Mouse (Mus musculus): ENCODE measurements around the gene Card10. TPM values are rescaled to one million over a fixed set of nuclear protein-coding genes. Genes with fewer than 3 reads are reported as not detected.

Gene Card10
- polyA plus RNA-seq, 1 experiment from 2014 or later: 10.6 TPM

DNA sequence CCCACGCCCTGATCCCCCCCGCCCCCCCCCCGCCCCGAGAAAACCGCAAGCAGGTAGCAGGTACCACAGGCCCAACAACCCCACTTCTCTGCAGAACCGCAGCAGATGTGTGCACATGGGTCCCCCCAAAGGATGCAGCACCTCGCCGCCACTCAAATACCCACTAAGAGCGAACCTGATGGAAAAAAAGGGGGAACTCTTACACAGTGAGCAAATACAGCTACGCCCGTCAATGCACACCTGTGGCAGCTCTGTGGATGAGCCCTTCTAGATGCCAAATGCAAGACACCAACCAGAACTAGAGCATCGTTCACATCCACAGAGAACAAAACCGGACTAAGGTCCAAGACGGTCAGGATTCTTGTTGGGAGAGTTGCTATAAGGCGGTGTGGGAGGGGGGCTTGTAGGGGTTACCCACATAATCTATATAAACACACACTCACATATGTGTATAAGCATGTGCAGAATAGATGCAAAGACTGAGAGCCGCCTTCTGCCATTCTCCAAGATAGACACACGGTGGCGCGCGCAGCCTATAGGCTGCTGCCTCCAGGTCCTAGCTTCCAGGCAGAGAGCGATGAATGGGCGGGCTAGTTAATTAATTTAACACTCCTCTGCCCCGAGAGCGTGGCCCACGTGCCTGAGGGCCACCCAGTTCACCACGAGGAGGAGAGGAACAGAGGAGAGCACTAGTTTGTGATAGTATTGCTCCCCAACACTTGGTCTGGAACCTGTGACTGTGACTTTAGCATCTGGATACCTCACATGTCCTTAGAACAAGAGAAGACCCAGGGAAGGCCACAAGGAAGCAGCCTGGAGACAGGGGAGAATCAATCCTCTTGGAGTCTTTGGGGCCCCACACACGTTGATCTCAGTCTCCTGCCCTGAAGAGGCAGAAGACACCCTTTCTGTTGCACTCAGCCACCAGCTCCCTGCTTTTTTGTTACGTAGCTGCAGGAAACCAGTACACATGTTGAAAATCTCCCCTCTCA, 23.7 kb upstream of the Card10 start:
- peaks cover 13% of the 10 kb centered on the region for H3K4me1 ChIP-seq (ENCODE audit: insufficient read depth, low read length)

DNA sequence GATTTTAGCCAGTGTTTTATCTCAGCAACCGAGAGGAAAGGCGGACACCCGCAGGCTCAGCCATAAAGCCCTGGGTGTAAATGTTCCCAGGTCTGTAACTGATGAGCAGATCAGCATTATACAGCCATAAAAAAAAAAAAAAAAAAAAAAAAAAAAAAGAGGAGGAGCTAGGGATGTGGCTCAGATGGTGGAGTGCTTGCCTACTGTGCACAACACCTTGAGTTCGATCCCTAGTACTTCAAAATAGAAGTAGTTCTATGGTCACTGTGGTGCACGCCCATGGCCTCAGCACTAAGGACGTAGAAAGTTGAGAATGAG, 13.2 kb upstream of the Card10 start:
- H3K36me3 ChIP-seq (ENCODE audit: insufficient read depth, low read length): no peaks in the 10 kb centered on the region
- H3K27me3 ChIP-seq (ENCODE audit: insufficient read depth, low read length): no peaks in the 10 kb centered on the region
- no peaks in the 10 kb centered on the region for H3K9me3 ChIP-seq (ENCODE audit: low read length)
- peaks cover 6% of the 10 kb centered on the region; the same call in 1 of the 2 replicates for H3K4me1 ChIP-seq (ENCODE audit: insufficient read depth, low read length)
- WGBS: 59% methylated on average over 6 of the region's 6 CpGs
- H3K4me2 ChIP-seq (replicated peaks; ENCODE audit: low read depth, low read length): no peak overlapping the region
- H3K4me3 ChIP-seq (ENCODE audit: low read length): no peak overlapping the region
- H3K9ac ChIP-seq (replicated peaks; ENCODE audit: low read length): no peak overlapping the region
- no peak for ATAC-seq (ENCODE audit: low FRiP score, low TSS enrichment)
- no peak overlapping the region for H3K27ac ChIP-seq (ENCODE audit: low read length)

More for the DNA sequence above, 23.7 kb upstream of the Card10 start:
- peak; percentile 64 for ATAC-seq (ENCODE audit: low FRiP score, low TSS enrichment)
- Histone ChIP-seq H3K9ac (replicated peaks; ENCODE audit: low read length) (no peak overlapping the region), H3K27ac (ENCODE audit: low read length) (no peak overlapping the region), H3K9me3 (ENCODE audit: low read length) (no peaks in the 10 kb centered on the region), H3K27me3 (ENCODE audit: insufficient read depth, low read length) (peaks cover 10% of the 10 kb centered on the region), H3K4me3 (ENCODE audit: low read length) (no peak overlapping the region), H3K36me3 (ENCODE audit: insufficient read depth, low read length) (no peaks in the 10 kb centered on the region), H3K4me2 (replicated peaks; ENCODE audit: low read depth, low read length) (no peak overlapping the region)
- 23% methylated on average over 28 of the region's 28 CpGs for WGBS

DNA sequence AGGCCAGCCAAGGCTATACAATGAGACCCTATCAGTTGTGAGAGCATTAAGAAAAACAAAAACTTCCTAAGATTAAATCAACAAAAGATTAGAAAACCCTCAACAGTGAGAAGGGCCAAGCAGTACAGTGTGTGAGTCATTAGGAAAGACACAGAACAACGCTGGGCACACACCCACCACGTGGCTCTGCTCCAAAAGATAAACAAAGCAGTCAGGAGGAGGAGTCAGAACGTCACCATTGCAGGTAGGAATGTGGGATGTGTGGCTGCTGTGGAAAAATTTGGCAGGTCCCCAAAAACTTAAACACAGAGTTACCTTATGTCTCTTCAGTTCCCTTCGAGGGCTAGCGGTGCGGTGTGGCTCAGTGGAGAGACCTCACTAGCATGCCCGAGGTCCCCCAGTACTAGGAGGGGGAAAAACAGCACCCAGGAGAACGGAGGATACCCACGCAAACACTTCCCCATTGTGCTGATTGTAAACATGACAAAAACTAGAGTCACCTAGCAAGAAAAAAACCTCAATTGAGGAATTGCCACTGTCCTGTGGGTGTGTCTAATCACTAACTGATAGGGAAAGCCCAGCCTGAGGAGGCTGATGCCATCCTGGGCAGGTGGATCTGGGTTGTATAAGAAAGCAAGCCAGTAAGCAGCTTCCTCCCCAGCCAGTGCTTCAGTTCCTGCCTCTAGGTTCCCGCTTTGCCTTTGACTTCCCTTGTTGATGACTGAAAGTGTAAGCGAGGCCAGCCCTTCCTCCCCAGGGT, 12.7 kb upstream of the Card10 start:
- Histone ChIP-seq H3K9ac (replicated peaks; ENCODE audit: low read length) (no peak overlapping the region), H3K27ac (ENCODE audit: low read length) (no peak overlapping the region), H3K27me3 (ENCODE audit: insufficient read depth, low read length) (no peaks in the 10 kb centered on the region), H3K9me3 (ENCODE audit: low read length) (no peaks in the 10 kb centered on the region), H3K36me3 (ENCODE audit: insufficient read depth, low read length) (no peaks in the 10 kb centered on the region), H3K4me2 (replicated peaks; ENCODE audit: low read depth, low read length) (no peak overlapping the region), H3K4me3 (ENCODE audit: low read length) (no peak overlapping the region), H3K4me1 (ENCODE audit: insufficient read depth, low read length) (peaks cover 6% of the 10 kb centered on the region; the same call in 1 of the 2 replicates)
- ATAC-seq (ENCODE audit: low FRiP score, low TSS enrichment): 0 out of 2 replicates have a peak, but pooled peaks have one; percentile 39
- 50% methylated on average over 11 of the region's 11 CpGs for WGBS

DNA sequence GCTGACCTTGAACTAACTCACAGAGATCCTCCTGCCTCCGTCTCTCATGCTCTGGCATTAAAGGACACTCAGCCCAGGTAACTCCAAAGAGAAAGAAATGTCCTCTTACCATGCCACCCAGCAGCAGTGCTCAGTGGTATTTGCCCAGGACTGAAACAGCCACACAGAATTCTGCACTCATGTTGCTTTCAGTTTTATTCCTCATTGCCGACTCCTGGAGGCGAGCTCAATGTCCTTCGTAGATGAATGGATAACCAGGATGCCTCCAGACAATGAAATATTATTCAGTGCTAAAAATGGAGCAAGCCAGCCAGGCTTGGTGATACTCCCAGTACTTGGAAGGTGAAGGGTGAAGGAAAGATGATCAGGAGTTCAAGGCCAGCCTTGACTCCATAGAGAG, 10.8 kb upstream of the Card10 start:
- H3K4me1 ChIP-seq (ENCODE audit: insufficient read depth, low read length): peaks cover 13% of the 10 kb centered on the region; the same call in 1 of the 2 replicates
- H3K4me3 ChIP-seq (ENCODE audit: low read length): no peak overlapping the region
- WGBS: 84% methylated on average over 4 of the region's 4 CpGs
- no peaks in the 10 kb centered on the region for H3K27me3 ChIP-seq (ENCODE audit: insufficient read depth, low read length)
- no peaks in the 10 kb centered on the region for H3K9me3 ChIP-seq (ENCODE audit: low read length)
- no peak for ATAC-seq (ENCODE audit: low FRiP score, low TSS enrichment)
- H3K36me3 ChIP-seq (ENCODE audit: insufficient read depth, low read length): no peaks in the 10 kb centered on the region
- no peak overlapping the region for H3K27ac ChIP-seq (ENCODE audit: low read length)
- no peak overlapping the region for H3K9ac ChIP-seq (replicated peaks; ENCODE audit: low read length)
- no peak overlapping the region for H3K4me2 ChIP-seq (replicated peaks; ENCODE audit: low read depth, low read length)

DNA sequence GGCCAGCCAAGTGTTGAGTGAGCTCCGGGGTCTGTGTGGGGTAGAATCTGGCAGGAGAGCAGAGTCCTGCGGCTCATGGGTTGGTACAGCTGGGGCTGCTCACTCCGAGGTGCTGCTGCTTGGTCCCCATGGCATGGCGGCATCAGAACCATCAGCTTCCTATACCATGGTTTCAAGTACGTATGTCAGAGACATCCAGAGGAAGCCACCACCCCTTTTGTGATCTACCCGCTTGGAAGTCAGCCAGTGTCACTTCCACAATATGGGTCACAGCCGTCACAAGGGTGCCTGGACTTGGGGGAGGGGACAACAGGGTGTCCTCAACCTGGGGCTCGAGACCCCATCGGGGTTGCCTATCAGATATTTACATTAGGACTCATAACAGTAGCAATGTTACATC, 7.3 kb upstream of the Card10 start:
- WGBS: 72% methylated on average over 9 of the region's 9 CpGs

DNA sequence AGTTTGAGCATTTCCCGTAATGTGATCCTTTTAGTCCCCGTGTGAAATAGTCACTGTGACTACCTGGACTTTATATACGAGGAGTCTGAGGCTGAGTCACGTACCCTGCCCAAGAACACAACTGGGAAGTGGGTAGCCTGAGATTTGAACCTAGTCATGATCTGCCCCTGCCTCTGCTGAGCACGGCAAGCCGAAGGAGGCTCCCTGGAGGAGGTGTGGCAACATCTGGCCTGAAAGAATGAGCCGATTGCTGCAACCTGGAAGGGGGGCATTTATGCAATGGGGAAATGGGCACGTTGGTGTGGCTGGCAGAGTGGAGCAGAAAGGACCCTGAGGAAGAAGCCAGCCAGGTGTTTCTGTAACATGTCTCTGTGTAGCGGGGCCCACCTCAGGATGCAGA, 6.9 kb upstream of the Card10 start:
- WGBS: 53% methylated on average over 9 of the region's 9 CpGs
- no peak overlapping the region for H3K27ac ChIP-seq (ENCODE audit: low read length)
- H3K4me1 ChIP-seq (ENCODE audit: insufficient read depth, low read length): peaks cover 39% of the 10 kb centered on the region
- no peak for ATAC-seq (ENCODE audit: low FRiP score, low TSS enrichment)
- H3K9me3 ChIP-seq (ENCODE audit: low read length): no peaks in the 10 kb centered on the region
- no peaks in the 10 kb centered on the region for H3K36me3 ChIP-seq (ENCODE audit: insufficient read depth, low read length)
- H3K4me3 ChIP-seq (ENCODE audit: low read length): no peak overlapping the region
- H3K27me3 ChIP-seq (ENCODE audit: insufficient read depth, low read length): no peaks in the 10 kb centered on the region
- H3K9ac ChIP-seq (replicated peaks; ENCODE audit: low read length): no peak overlapping the region
- H3K4me2 ChIP-seq (replicated peaks; ENCODE audit: low read depth, low read length): no peak overlapping the region

More for the DNA sequence above, 7.3 kb upstream of the Card10 start:
- no peak overlapping the region for H3K4me3 ChIP-seq (ENCODE audit: low read length)
- no peaks in the 10 kb centered on the region for H3K27me3 ChIP-seq (ENCODE audit: insufficient read depth, low read length)
- H3K4me1 ChIP-seq (ENCODE audit: insufficient read depth, low read length): peaks cover 35% of the 10 kb centered on the region
- no peaks in the 10 kb centered on the region for H3K36me3 ChIP-seq (ENCODE audit: insufficient read depth, low read length)
- ATAC-seq (ENCODE audit: low FRiP score, low TSS enrichment): no peak
- no peaks in the 10 kb centered on the region for H3K9me3 ChIP-seq (ENCODE audit: low read length)
- H3K4me2 ChIP-seq (replicated peaks; ENCODE audit: low read depth, low read length): no peak overlapping the region
- no peak overlapping the region for H3K27ac ChIP-seq (ENCODE audit: low read length)
- no peak overlapping the region for H3K9ac ChIP-seq (replicated peaks; ENCODE audit: low read length)

DNA sequence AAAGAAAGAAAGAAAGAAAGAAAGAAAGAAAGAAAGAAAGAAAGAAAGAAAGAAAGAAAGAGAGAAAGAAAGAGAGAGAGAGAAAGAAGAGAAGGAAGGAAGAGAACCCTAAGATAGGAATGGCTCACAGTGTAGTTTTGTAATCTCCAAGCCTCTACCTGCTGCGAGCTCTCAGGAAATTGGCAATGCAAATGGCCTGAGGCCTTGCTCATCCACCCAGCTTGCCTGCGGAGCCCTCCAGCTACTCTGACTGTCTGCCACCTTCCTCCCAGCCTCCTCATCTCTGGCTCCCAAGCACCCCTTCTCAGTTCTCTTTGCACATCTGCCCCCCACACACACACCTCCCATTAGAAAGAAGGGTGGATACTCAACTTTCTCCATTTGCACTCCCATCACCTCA, 6.1 kb upstream of the Card10 start:
- Histone ChIP-seq H3K4me2 (replicated peaks; ENCODE audit: low read depth, low read length) (no peak overlapping the region), H3K9me3 (ENCODE audit: low read length) (no peaks in the 10 kb centered on the region), H3K4me3 (ENCODE audit: low read length) (no peak overlapping the region), H3K27me3 (ENCODE audit: insufficient read depth, low read length) (no peaks in the 10 kb centered on the region), H3K27ac (ENCODE audit: low read length) (no peak overlapping the region), H3K36me3 (ENCODE audit: insufficient read depth, low read length) (no peaks in the 10 kb centered on the region), H3K4me1 (ENCODE audit: insufficient read depth, low read length) (peaks cover 47% of the 10 kb centered on the region), H3K9ac (replicated peaks; ENCODE audit: low read length) (no peak overlapping the region)
- ATAC-seq (ENCODE audit: low FRiP score, low TSS enrichment): no peak
- 87% methylated on average over 2 of the region's 2 CpGs for WGBS

DNA sequence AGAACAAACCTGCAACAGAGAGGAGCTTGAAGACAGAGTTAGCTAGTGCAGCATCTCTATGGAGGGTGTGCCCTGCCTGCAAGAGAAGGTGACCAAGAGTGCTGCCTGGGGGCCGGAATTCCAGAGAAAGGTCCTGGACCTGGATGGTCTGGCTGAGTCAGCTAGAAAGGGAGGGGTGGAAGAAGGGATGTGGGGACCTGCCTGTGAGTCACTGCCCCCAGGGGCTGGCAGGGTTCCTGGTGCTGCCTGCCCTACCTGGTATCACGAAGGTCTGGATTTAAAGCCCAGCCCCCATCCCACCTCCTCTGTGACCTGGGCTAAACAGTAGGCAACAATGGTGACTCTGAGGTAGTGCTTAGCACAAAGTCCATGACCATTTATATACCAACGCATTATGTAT, 4.3 kb upstream of the Card10 start:
- Histone ChIP-seq H3K27ac (ENCODE audit: low read length) (no peak overlapping the region), H3K9me3 (ENCODE audit: low read length) (no peaks in the 10 kb centered on the region), H3K27me3 (ENCODE audit: insufficient read depth, low read length) (no peaks in the 10 kb centered on the region), H3K4me2 (replicated peaks; ENCODE audit: low read depth, low read length) (no peak overlapping the region), H3K9ac (replicated peaks; ENCODE audit: low read length) (no peak overlapping the region), H3K4me3 (ENCODE audit: low read length) (no peak overlapping the region), H3K4me1 (ENCODE audit: insufficient read depth, low read length) (peaks cover 60% of the 10 kb centered on the region), H3K36me3 (ENCODE audit: insufficient read depth, low read length) (no peaks in the 10 kb centered on the region)
- no peak for ATAC-seq (ENCODE audit: low FRiP score, low TSS enrichment)
- WGBS: 68% methylated on average over 3 of the region's 3 CpGs

DNA sequence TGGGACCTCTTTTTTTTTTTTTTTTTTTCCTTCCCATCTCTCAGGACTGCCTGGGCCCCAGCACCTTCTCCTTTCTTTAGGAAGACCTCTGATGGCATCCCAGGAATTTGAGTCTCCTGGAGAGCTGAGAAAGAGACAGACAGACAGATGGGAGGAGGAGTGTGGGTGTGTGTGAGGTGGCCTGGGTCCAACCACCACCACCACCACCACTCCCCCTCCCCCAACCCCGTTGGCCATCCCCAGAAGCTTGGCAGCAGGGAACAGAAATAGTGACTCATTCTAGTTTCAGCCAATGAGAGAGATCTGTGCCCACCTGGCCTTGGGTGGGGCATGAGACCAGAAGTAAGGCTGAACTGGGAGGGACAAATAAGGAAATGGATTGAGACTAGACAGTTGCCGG, 3.8 kb upstream of the Card10 start:
- H3K4me1 ChIP-seq (ENCODE audit: insufficient read depth, low read length): peaks cover 65% of the 10 kb centered on the region
- no peak for ATAC-seq (ENCODE audit: low FRiP score, low TSS enrichment)
- no peak overlapping the region for H3K9ac ChIP-seq (replicated peaks; ENCODE audit: low read length)
- H3K9me3 ChIP-seq (ENCODE audit: low read length): no peaks in the 10 kb centered on the region
- H3K27me3 ChIP-seq (ENCODE audit: insufficient read depth, low read length): peaks cover 1% of the 10 kb centered on the region
- H3K27ac ChIP-seq (ENCODE audit: low read length): peak overlapping the region; percentile 50; the same call in 1 of the 2 replicates
- no peaks in the 10 kb centered on the region for H3K36me3 ChIP-seq (ENCODE audit: insufficient read depth, low read length)
- WGBS: 33% methylated on average over 2 of the region's 2 CpGs
- no peak overlapping the region for H3K4me3 ChIP-seq (ENCODE audit: low read length)
- H3K4me2 ChIP-seq (replicated peaks; ENCODE audit: low read depth, low read length): no peak overlapping the region

DNA sequence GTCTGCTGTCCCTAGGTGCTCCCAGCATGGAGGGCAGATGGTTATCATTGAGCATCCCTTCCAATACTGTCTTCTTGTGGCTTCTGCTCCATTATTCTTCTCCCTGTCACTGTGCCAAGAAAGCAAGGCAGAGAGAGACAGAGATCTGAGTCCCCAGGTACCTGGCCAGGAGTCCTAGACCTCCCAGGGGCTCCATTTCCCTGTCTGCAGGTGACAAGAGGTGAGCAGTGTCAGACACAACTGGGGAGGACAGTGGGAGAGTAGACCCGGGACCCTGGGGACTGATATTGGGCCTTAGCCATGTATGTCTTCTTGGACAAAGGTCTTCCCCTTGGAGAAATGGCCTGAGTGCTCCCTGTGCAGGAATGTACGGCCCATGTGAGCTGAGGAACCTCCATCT, 2.5 kb upstream of the Card10 start:
- Histone ChIP-seq H3K36me3 (ENCODE audit: insufficient read depth, low read length) (no peaks in the 10 kb centered on the region), H3K4me1 (ENCODE audit: insufficient read depth, low read length) (peaks cover 63% of the 10 kb centered on the region)

More for the DNA sequence above, 2.5 kb upstream of the Card10 start:
- Histone ChIP-seq H3K9ac (replicated peaks; ENCODE audit: low read length) (no peak overlapping the region), H3K4me3 (ENCODE audit: low read length) (no peak overlapping the region), H3K27me3 (ENCODE audit: insufficient read depth, low read length) (peaks cover 12% of the 10 kb centered on the region), H3K27ac (ENCODE audit: low read length) (no peak overlapping the region; the same call in 1 of the 2 replicates), H3K4me2 (replicated peaks; ENCODE audit: low read depth, low read length) (no peak overlapping the region), H3K9me3 (ENCODE audit: low read length) (no peaks in the 10 kb centered on the region)
- no peak for ATAC-seq (ENCODE audit: low FRiP score, low TSS enrichment)
- 71% methylated on average over 2 of the region's 2 CpGs for WGBS

Measured in kidney, embryonic 16.5 days (tissue).